Mouse (Mus musculus): Measurements from ENCODE around the gene Vegfc.

- TF ChIP-seq CTCF (IDR thresholded peaks at IDR 0.05) (peak; percentile 55), POLR2A (IDR thresholded peaks at IDR 0.05; ENCODE audit: insufficient read depth, low read depth, low read length) (no peak)
Measured at GRCm38 (mm10) chr8:54043468-54043867, 33.9 kb upstream of the Vegfc start.

All from heart, adult 2 months (tissue).